Mouse (Mus musculus): ENCODE results near the gene Zfp710.

GRCm38 (mm10) chr7:80075946-80076583 is 51.5 kb downstream of the Zfp710 start:
- TF ChIP-seq CTCF (IDR thresholded peaks at IDR 0.05; ENCODE audit: low read depth): no peak
- TF ChIP-seq EP300 (IDR thresholded peaks at IDR 0.05; ENCODE audit: low read depth): no peak

Measured in liver, postnatal 0 days (tissue).